Mouse (Mus musculus) lung, embryonic 14.5 days (tissue): Measurements from ENCODE around the gene Nhlh1. TPM values are rescaled to one million over a fixed set of nuclear protein-coding genes. Genes with fewer than 3 reads are reported as not detected.
A peak's percentile ranks its signal among the peaks of the same experiment; 100 is the strongest.

Experiments used
- ATAC-seq: fragments of 200-750 bp; cut with Nextera tagmentation; 2 replicates; pipeline ENCODE4 v1.8.0; 2017; ENCODE audit warnings: mild to moderate bottlenecking, moderate TSS enrichment, moderate library complexity; ENCODE audit not compliant: insufficient read depth
- DNase-seq: peaks from one replicate; pipeline ENCODE4 v3.0.0-alpha.2; 2015
- H3K27ac ChIP-seq: fragments of 300-500 bp; sonication (generic); 2 replicates; pipeline ENCODE4 v1.5.1; 2014; ENCODE audit warnings: low read depth, mild to moderate bottlenecking, moderate library complexity
- H3K27me3 ChIP-seq: fragments of 300-500 bp; sonication (generic); 2 replicates; pipeline ENCODE4 v1.6.1; 2014; ENCODE audit warnings: low read length, control low read depth; ENCODE audit not compliant: insufficient read depth
- H3K36me3 ChIP-seq: fragments of 300-500 bp; sonication (generic); 2 replicates; pipeline ENCODE4 v1.6.1; 2014; ENCODE audit warnings: control low read depth; ENCODE audit not compliant: insufficient read depth
- H3K4me1 ChIP-seq: fragments of 300-500 bp; sonication (generic); 2 replicates; pipeline ENCODE4 v1.6.1; 2014; ENCODE audit warnings: antibody characterized with exemption, control low read depth; ENCODE audit not compliant: insufficient read depth
- H3K4me2 ChIP-seq: fragments of 300-500 bp; sonication (generic); 2 replicates; pipeline ENCODE4 v1.6.1; 2014; ENCODE audit warnings: mild to moderate bottlenecking
- H3K4me3 ChIP-seq: fragments of 300-500 bp; sonication (generic); 2 replicates; pipeline ENCODE4 v1.5.1; 2014; ENCODE audit warnings: low read depth, low read length
- H3K9ac ChIP-seq: fragments of 300-500 bp; sonication (generic); 2 replicates; pipeline ENCODE4 v1.6.1; 2014
- H3K9me3 ChIP-seq: fragments of 300-500 bp; sonication (generic); 2 replicates; pipeline ENCODE4 v1.6.1; 2016; ENCODE audit warnings: low read depth, low read length, control low read depth
- CTCF ChIP-seq: IDR thresholded peaks from 2 replicates; pipeline ENCODE4 v1.5.1; 2016; ENCODE audit warnings: antibody characterized with exemption, low read depth
- WGBS: fragments of 180-500 bp; shearing (Covaris S2); extraction: QIAGEN DNeasy Blood & Tissue Kit; methylation state at CpG from one replicate; pipeline ENCODE4 v1.1.7; 2014; 5-methylcytosine and 5-hydroxymethylcytosine counted together
- polyA plus RNA-seq: library from polyadenylated mRNA; unstranded; fragments of >200 nt; fragmentation: Nextera tagmentation; extraction: Ambion mirVana; gene quantifications from 2 replicates; pipeline ENCODE4 v1.2.1, GENCODE M21; 2014

The Nhlh1 gene
- polyA plus RNA-seq, 1 experiment from 2014 or later = not detected

DNA sequence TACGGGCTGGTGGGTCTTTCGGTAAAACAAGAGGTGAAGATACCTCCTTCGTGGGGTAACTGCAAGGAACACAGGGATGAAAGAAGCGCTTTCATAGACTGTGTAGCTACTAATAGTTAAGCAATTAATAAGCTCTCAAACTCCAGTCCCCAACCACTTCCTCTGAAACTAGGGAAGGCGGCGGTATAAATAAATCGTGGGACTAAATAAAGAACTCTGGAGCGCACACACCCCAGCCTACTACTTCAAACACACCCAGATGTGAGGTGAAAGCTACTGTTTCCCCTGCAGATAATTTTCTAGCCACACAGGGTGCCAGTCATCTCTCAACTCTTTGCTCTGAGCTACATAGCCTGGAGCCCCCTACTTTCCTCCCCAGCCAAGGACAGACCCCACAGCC, 41.3 kb downstream of the Nhlh1 start:
- H3K4me1 ChIP-seq = peaks cover 26% of the 10 kb centered on the region
- WGBS = 43% methylated on average over 8 of the region's 8 CpGs
- ATAC-seq (no peak), DNase-seq (no peak)
- H3K27me3 ChIP-seq = no peaks in the 10 kb centered on the region
- no peak for TF ChIP-seq CTCF
- no peak overlapping the region for H3K27ac ChIP-seq
- H3K9me3 ChIP-seq = no peaks in the 10 kb centered on the region
- H3K9ac ChIP-seq = no peak overlapping the region
- peaks cover 21% of the 10 kb centered on the region for H3K36me3 ChIP-seq
- no peak overlapping the region for H3K4me3 ChIP-seq
- H3K4me2 ChIP-seq = 0 out of 2 replicates have a peak overlapping the region, but pooled peaks have one; percentile 10

DNA sequence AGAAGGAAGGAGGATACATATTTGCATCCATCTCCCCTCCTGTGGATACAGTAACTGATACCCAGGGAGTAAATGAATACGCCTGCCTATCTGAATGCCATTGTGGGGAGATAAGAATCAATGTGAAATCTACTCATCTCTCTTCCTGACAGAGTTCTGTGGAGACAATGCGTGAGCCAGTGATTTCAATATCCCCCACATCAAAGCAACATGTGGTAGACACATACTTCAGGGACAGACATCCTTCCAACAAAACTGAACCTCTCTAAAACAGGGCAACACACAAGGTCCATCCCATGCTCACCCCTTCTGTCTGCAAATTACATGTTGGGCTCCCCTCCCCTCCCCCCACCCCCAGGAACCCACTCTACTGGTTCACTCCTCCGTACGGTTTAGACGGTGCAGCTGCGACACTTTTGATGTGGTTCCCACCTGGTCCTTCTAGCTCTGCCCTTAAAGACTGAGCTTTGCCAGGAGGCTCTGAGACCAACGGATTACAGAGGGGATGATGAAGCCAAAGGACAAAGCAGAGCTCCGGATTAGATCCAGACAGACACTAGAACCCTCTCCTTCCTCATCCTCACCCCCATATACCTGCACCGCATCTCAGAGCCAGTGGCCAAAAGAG, 41.9 kb downstream of the Nhlh1 start:
- Histone ChIP-seq H3K4me3 (no peak overlapping the region), H3K4me2 (0 out of 2 replicates have a peak overlapping the region, but pooled peaks have one; percentile 10), H3K4me1 (peaks cover 26% of the 10 kb centered on the region), H3K9ac (no peak overlapping the region), H3K27me3 (no peaks in the 10 kb centered on the region), H3K27ac (no peak overlapping the region), H3K36me3 (peaks cover 26% of the 10 kb centered on the region), H3K9me3 (no peaks in the 10 kb centered on the region)
- DNase-seq (no peak), ATAC-seq (no peak)
- 60% methylated on average over 9 of the region's 9 CpGs for WGBS
- no peak for TF ChIP-seq CTCF

DNA sequence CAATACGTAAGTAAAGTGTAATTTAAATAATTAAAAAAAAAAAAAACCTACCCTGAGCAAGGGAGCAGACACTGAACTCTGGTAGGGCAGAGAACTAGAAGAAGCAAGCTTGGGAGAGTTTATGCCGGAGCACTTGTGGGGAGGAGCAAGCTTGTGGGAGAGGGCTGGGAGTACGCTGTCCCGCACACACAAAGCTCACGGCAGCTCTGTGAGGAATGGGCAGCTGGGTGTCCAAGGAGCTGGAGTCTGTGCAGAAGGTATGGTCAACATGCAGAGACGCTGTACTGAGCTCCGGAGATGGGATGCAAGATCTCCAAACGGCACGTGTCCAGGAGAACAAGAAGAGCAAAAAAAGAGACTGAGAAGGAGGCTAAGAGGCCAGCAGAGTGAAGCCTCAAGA, 42.6 kb downstream of the Nhlh1 start:
- Histone ChIP-seq H3K9ac (no peak overlapping the region), H3K27me3 (no peaks in the 10 kb centered on the region), H3K27ac (no peak overlapping the region), H3K4me1 (peaks cover 26% of the 10 kb centered on the region), H3K4me3 (no peak overlapping the region), H3K4me2 (no peak overlapping the region), H3K9me3 (no peaks in the 10 kb centered on the region), H3K36me3 (peaks cover 32% of the 10 kb centered on the region)
- no peak for TF ChIP-seq CTCF
- WGBS = 72% methylated on average over 9 of the region's 9 CpGs
- no peak for DNase-seq
- no peak for ATAC-seq

DNA sequence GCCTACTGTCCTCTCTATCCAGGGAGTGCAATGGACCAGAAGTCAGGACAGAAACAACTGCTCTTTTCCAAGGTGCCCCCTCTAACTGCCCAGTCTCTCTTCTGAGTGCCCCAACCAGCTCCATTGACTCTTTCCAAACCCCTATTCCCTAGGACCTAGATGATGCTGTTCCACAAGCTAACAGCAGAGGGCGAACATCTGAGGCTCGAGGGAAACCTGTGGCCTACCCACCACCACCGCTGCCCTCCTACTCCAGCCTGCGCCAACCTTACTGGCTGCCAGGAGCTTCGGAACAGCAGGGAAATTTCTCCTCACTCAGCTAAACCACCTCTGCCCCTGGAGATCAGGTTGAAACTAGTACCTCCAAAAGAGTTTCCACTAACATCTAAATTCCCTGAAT, 45.3 kb downstream of the Nhlh1 start:
- 16% methylated on average over 5 of the region's 5 CpGs for WGBS
- 0 out of 2 replicates have a peak, but pooled peaks have one; percentile 59 for ATAC-seq

DNA sequence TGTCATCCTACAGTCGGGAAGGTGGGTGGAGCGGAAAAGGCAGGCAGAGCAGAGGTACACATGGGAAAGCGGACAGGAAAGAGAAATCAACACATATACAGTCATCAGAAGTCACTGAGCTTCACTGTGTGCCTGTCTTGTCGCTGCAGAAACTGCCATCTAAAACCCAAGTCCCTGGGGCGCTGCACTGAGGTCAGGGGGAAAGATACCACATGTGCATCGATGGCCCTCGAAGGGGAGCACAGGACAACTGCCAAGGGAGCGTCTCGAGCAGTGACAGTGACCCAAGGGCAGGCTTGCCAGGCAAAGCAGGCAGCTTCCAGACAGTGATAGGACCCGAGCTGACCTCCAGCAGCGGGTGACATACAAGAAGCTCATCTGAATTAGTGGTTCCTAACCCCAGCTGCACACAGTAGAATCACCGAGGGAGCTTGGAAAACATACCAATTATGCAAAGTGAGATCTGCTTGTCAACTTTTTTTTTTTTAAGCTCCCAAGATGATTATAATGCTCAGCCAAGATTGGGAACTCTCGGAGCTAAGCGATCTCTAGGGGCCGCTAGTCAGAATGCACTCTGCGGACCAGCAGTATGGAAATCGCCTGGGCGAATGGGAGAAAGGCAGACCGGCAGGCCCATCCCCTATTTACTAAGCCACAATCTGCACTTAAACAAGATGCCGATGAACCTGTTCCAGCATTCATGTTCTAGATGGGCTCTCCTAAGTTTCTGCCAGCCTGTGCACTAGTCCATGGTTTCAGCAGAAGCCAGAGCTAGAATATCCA, 47.1 kb downstream of the Nhlh1 start:
- Histone ChIP-seq H3K36me3 (peaks cover 73% of the 10 kb centered on the region), H3K9ac (no peak overlapping the region), H3K4me2 (no peak overlapping the region), H3K27ac (no peak overlapping the region), H3K27me3 (no peaks in the 10 kb centered on the region), H3K4me1 (no peaks in the 10 kb centered on the region), H3K4me3 (no peak overlapping the region), H3K9me3 (no peaks in the 10 kb centered on the region)
- ATAC-seq (no peak), DNase-seq (no peak)
- no peak for TF ChIP-seq CTCF
- 89% methylated on average over 20 of the region's 20 CpGs for WGBS

More for the DNA sequence above, 45.3 kb downstream of the Nhlh1 start:
- Histone ChIP-seq H3K9me3 (no peaks in the 10 kb centered on the region), H3K27ac (no peak overlapping the region), H3K4me3 (no peak overlapping the region), H3K27me3 (no peaks in the 10 kb centered on the region), H3K36me3 (peaks cover 58% of the 10 kb centered on the region), H3K9ac (no peak overlapping the region), H3K4me2 (no peak overlapping the region), H3K4me1 (peaks cover 14% of the 10 kb centered on the region)
- TF ChIP-seq CTCF = peak; percentile 79
- DNase-seq = peak; percentile 87

DNA sequence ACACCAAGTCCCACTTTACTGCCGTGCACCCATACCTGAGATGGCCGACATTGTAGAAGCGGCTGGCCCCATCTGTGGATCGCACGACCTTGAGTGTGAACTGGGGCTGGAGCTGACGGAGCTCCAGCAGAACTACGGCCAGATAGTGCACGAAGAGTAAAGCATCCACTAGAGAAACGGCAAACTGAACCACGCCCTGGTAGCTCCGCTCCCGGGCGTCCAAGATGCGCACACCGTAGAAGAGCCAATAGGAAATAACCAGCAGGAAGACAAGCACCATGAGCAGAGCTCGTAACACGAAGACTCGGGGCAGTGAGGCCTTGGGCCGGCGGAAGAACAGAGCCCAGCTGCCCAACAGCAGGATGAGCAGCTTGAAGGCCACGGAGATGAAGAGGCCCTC, 48.0 kb downstream of the Nhlh1 start:
- Histone ChIP-seq H3K4me1 (no peaks in the 10 kb centered on the region), H3K27me3 (no peaks in the 10 kb centered on the region), H3K36me3 (peaks cover 82% of the 10 kb centered on the region), H3K27ac (no peak overlapping the region), H3K9ac (no peak overlapping the region), H3K9me3 (no peaks in the 10 kb centered on the region), H3K4me3 (no peak overlapping the region), H3K4me2 (no peak overlapping the region)
- WGBS = 93% methylated on average over 21 of the region's 21 CpGs
- no peak for TF ChIP-seq CTCF
- DNase-seq = no peak
- no peak for ATAC-seq

DNA sequence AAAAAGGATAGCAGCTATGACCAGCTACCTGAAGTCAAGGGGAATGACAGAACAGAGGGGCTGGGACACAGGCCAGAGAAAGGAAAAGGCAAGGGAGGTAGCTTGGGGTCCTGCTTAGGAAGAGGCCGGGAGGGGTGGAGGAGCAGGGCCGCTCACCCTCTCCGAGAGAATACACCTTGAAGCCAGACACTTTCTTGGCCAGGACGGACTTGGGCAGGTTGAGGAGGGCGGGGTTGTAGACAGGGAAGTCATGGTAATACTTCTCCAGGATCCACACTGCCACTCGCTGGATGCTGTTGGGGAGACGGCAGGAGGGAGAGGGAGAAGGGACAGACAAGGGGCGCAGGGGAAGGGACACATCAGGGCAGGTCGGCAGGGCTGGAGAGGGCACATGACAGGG, 49.0 kb downstream of the Nhlh1 start:
- no peak for DNase-seq
- ATAC-seq = no peak
- H3K9ac ChIP-seq = no peak overlapping the region
- H3K27ac ChIP-seq = no peak overlapping the region
- peaks cover 90% of the 10 kb centered on the region for H3K36me3 ChIP-seq
- WGBS = 93% methylated on average over 9 of the region's 9 CpGs
- no peaks in the 10 kb centered on the region for H3K27me3 ChIP-seq
- H3K4me1 ChIP-seq = no peaks in the 10 kb centered on the region
- H3K4me2 ChIP-seq = no peak overlapping the region
- no peaks in the 10 kb centered on the region for H3K9me3 ChIP-seq
- no peak for TF ChIP-seq CTCF
- no peak overlapping the region for H3K4me3 ChIP-seq
